Comparison of ENCODE assay signal across 9 mouse cellular contexts in the genomic region with DNA sequence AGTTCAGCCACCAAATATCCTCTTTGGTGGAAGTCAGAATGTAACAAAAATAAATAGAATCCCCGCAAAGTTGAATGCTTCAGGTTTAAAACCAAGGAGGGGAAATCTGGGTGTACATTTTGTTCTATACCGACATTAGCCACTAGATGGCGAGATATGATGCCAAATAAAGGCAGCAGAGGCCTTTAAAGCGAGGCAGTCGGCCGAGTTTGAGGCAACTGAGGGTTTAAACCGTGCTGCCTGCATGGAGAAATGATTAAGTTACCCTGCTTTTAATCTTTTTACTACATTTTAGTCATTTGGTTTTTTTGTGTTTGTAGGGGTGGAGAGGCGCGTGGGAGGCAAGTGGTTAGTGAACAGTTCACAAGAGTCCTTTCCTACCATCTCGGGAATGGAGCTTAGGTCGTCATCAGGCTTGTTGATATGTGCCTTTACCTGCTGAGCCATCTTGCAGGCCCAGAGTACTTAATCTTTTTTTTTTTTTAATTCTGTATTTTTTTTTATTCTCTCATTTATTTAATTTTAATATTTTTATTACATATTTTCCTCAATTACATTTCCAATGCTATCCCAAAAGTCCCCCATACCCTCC.
DNase-seq lines count a peak whose midpoint lies in the region; ATAC-seq and TF ChIP-seq lines count a peak whose summit lies in the region.
"Had no signal": no experiment of that assay in that cellular context is flagged by ENCODE, and none has a peak within 500 bp of the region (broad histone marks: within the 10 kb centered on the region; RNA-seq: fewer than 3 reads in every experiment).

No protein-coding gene starts in this region.

- H3K9me3 ChIP-seq in kidney, embryonic 16.5 days (ENCODE audit: low read length) = no peaks in the 10 kb centered on the region
- no peaks in the 10 kb centered on the region for H3K9me3 ChIP-seq in limb, embryonic 14.5 days (ENCODE audit: control insufficient read depth, low read length)
- no peaks in the 10 kb centered on the region for H3K9me3 ChIP-seq in neural tube, embryonic 12.5 days
- H3K9me3 ChIP-seq: liver, embryonic 13.5 days had no signal

- H3K27ac ChIP-seq in kidney, embryonic 16.5 days (ENCODE audit: low read length) = no peak overlapping the region
- H3K27ac ChIP-seq in limb, embryonic 14.5 days (replicated peaks; ENCODE audit: low read depth, low read length) = no peak overlapping the region
- no peak overlapping the region for H3K27ac ChIP-seq in neural tube, embryonic 12.5 days
- H3K27ac ChIP-seq: liver, embryonic 13.5 days had no signal

- H3K79me3 ChIP-seq in C2C12 (ENCODE audit: low read depth) = no peaks in the 10 kb centered on the region

- H3K9ac ChIP-seq in kidney, embryonic 16.5 days (replicated peaks; ENCODE audit: low read length) = no peak overlapping the region
- no peak overlapping the region for H3K9ac ChIP-seq in limb, embryonic 14.5 days (ENCODE audit: low read depth, low read length, severe bottlenecking)
- no peak overlapping the region for H3K9ac ChIP-seq in neural tube, embryonic 12.5 days
- H3K9ac ChIP-seq: liver, embryonic 13.5 days had no signal

- peak; percentile 22 for TF ChIP-seq CTCF in C2C12 (IDR thresholded peaks at IDR 0.05; ENCODE audit: control insufficient read depth, insufficient read depth, insufficient read length)

- no peaks in the 10 kb centered on the region for H3K4me1 ChIP-seq in kidney, embryonic 16.5 days (ENCODE audit: insufficient read depth, low read length)
- H3K4me1 ChIP-seq in limb, embryonic 14.5 days (ENCODE audit: control insufficient read depth, insufficient read depth, low read length) = 0 out of 2 replicates have a peak, but pooled peaks cover 5% of the 10 kb centered on the region
- no peaks in the 10 kb centered on the region for H3K4me1 ChIP-seq in neural tube, embryonic 12.5 days
- H3K4me1 ChIP-seq: liver, embryonic 13.5 days had no signal

- no peaks in the 10 kb centered on the region for H3K36me3 ChIP-seq in C2C12 (ENCODE audit: control insufficient read depth, insufficient read depth)
- H3K36me3 ChIP-seq in kidney, embryonic 16.5 days (ENCODE audit: insufficient read depth, low read length) = no peaks in the 10 kb centered on the region
- no peaks in the 10 kb centered on the region for H3K36me3 ChIP-seq in limb, embryonic 14.5 days (ENCODE audit: control insufficient read depth, insufficient read depth, low read length)
- H3K36me3 ChIP-seq in neural tube, embryonic 12.5 days = no peaks in the 10 kb centered on the region
- H3K36me3 ChIP-seq: liver, embryonic 13.5 days had no signal

- DNase-seq in ZHBTc4 (ENCODE audit: low read depth, low spot score) = peak; percentile 77
- DNase-seq in limb, embryonic 14.5 days (ENCODE audit: low spot score) = peak; percentile 88
- peak; percentile 3 for DNase-seq in thymus, postnatal 25 days
- DNase-seq: liver, embryonic 13.5 days had no signal

- TF ChIP-seq POLR2A in limb, embryonic 14.5 days (IDR thresholded peaks at IDR 0.05; ENCODE audit: borderline replicate concordance, extremely low read depth, insufficient read depth, insufficient read length) = no peak

- no peak overlapping the region for H3ac ChIP-seq in C2C12 (ENCODE audit: control insufficient read depth, insufficient read length, low read depth)

- no peak overlapping the region for H3K4me2 ChIP-seq in kidney, embryonic 16.5 days (replicated peaks; ENCODE audit: low read depth, low read length)
- H3K4me2 ChIP-seq in limb, embryonic 14.5 days (replicated peaks; ENCODE audit: low read depth, low read length, severe bottlenecking) = no peak overlapping the region
- no peak overlapping the region for H3K4me2 ChIP-seq in neural tube, embryonic 12.5 days (replicated peaks)
- H3K4me2 ChIP-seq: liver, embryonic 13.5 days had no signal

- 17% methylated on average over 11 of the region's 11 CpGs for WGBS in kidney, embryonic 16.5 days
- 16% methylated on average over 11 of the region's 11 CpGs for WGBS in limb, embryonic 14.5 days
- WGBS in neural tube, embryonic 12.5 days = 23% methylated on average over 11 of the region's 11 CpGs

- H3K79me2 ChIP-seq in C2C12 (ENCODE audit: control insufficient read depth, insufficient read depth) = no peaks in the 10 kb centered on the region

- H3K4me3 ChIP-seq in C2C12 (ENCODE audit: insufficient read depth, poor library complexity, severe bottlenecking) = no peak overlapping the region
- no peak overlapping the region for H3K4me3 ChIP-seq in kidney, embryonic 16.5 days (ENCODE audit: low read length)
- H3K4me3 ChIP-seq in limb, embryonic 14.5 days (replicated peaks; ENCODE audit: low read length) = no peak overlapping the region
- H3K4me3 ChIP-seq in neural tube, embryonic 12.5 days = no peak overlapping the region
- H3K4me3 ChIP-seq: liver, embryonic 13.5 days had no signal

- peak; percentile 96 for ATAC-seq in common myeloid progenitor, adult 5-6 weeks (replicated peaks; ENCODE audit: low read depth, poor library complexity, severe bottlenecking)
- peak; percentile 91 for ATAC-seq in granulocyte monocyte progenitor cell, adult 5-6 weeks (replicated peaks; ENCODE audit: poor library complexity, severe bottlenecking)
- ATAC-seq in kidney, embryonic 16.5 days (ENCODE audit: low FRiP score, low TSS enrichment) = peak; percentile 63; the same call in 1 of the 2 replicates
- ATAC-seq in limb, embryonic 14.5 days (ENCODE audit: low FRiP score, low read depth) = peak; percentile 68
- ATAC-seq in neural tube, embryonic 12.5 days (ENCODE audit: low FRiP score, low read depth) = peak; percentile 80

- H3K27me3 ChIP-seq in C2C12 (ENCODE audit: control insufficient read depth, insufficient read depth, insufficient read length) = no peaks in the 10 kb centered on the region
- H3K27me3 ChIP-seq in kidney, embryonic 16.5 days (ENCODE audit: insufficient read depth, low read length) = no peaks in the 10 kb centered on the region
- no peaks in the 10 kb centered on the region for H3K27me3 ChIP-seq in limb, embryonic 14.5 days (ENCODE audit: control insufficient read depth, insufficient read depth, low read length)
- no peaks in the 10 kb centered on the region for H3K27me3 ChIP-seq in neural tube, embryonic 12.5 days (replicated peaks)
- H3K27me3 ChIP-seq: liver, embryonic 13.5 days had no signal

TF ChIP-seq in C2C12, 6 proteins besides CTCF, POLR2A, EP300 and RAD21:
- no peak for TF ChIP-seq MAX (IDR thresholded peaks at IDR 0.05)
- no peak for TF ChIP-seq MYOD1 (IDR thresholded peaks at IDR 0.05; ENCODE audit: control insufficient read depth, insufficient read length, low read depth)
- no peak for TF ChIP-seq MYOG (IDR thresholded peaks at IDR 0.05; ENCODE audit: control insufficient read depth, extremely low read depth, insufficient read length)
- TF ChIP-seq FOSL1 (IDR thresholded peaks at IDR 0.05; ENCODE audit: insufficient read depth, low read length, poor library complexity, severe bottlenecking) = no peak
- no peak for TF ChIP-seq USF1 (IDR thresholded peaks at IDR 0.05; ENCODE audit: low read depth)
- no peak for TF ChIP-seq CEBPB (IDR thresholded peaks at IDR 0.05; ENCODE audit: low read depth)

Comparison
In these comparisons a context has a peak if more than half of its experiments do, and no peak if none do; other contexts are left out.
1. DNase-seq: peak in every context shown above with its lines; median percentile 88 in limb, embryonic 14.5 days; 77 in ZHBTc4; 3 in thymus, postnatal 25 days.